8 mouse cellular contexts compared by ENCODE assay signal in the genomic region with DNA sequence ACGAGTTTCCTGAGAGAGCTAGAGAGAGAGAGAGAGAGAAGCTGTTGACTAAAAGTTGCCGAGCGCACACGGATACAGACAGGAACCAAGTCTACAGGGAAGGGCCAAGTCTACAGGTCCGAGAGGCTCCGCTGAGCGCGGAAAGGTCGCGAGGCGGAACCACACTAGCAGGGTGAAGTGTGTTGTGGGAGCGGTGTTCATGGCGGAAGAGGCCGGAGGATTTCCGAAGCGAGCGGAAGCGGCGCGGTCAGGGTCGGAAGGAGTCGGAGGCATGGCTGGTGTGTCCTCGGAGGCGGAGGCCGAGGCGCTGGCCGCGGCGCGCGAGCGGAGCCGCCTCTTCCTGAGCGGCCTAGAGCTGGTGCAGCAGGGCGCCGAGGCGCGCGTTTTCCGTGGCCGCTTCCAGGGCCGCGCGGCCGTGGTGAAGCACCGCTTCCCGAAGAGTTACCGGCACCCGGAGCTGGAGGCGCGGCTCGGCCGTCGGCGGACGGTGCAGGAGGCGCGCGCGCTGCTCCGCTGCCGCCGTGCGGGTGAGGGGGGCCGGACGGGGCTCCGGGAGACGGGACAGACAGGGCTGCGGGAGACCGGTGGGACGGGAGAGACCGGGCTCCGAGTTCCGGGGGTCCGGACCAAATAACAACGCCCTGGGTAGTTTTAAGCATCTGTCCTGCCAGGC. TPM values are rescaled to one million over a fixed set of nuclear protein-coding genes. Genes with fewer than 3 reads are reported as not detected.
DNase-seq lines count a peak whose midpoint lies in the region; ATAC-seq and TF ChIP-seq lines count a peak whose summit lies in the region.
"Not testable (repeated sequence)": the region's sequence is repeated elsewhere in the genome, so short reads cannot be mapped to it uniquely, and the experiment has no call there.

No protein-coding gene starts in this region.

- peak; percentile 90 for ATAC-seq in embryonic facial prominence, embryonic 15.5 days (ENCODE audit: insufficient number of reproducible peaks, low FRiP score, low TSS enrichment, low read depth)
- ATAC-seq in kidney, embryonic 14.5 days (ENCODE audit: low FRiP score, low TSS enrichment): peak; percentile 93
- ATAC-seq in monocyte, adult 5-6 weeks (replicated peaks; ENCODE audit: insufficient number of reproducible peaks, low FRiP score, low TSS enrichment, poor library complexity, severe bottlenecking): peak; percentile 98

- TF ChIP-seq CTCF in bone marrow, adult 2 months (IDR thresholded peaks at IDR 0.05; ENCODE audit: control insufficient read depth, insufficient read depth, low read length): 0 out of 2 replicates have a peak, but pooled peaks have one; percentile 4
- TF ChIP-seq CTCF in liver, adult 2 months (IDR thresholded peaks at IDR 0.05; ENCODE audit: low read depth, low read length): not testable (repeated sequence)

- H3K9ac ChIP-seq in embryonic facial prominence, embryonic 15.5 days: peak overlapping the region; percentile 78
- peak overlapping the region; percentile 85 for H3K9ac ChIP-seq in kidney, embryonic 14.5 days (ENCODE audit: low read depth, low read length)
- peak overlapping the region; percentile 81 for H3K9ac ChIP-seq in liver, adult 2 months (ENCODE audit: low read depth, low read length)

- H3K4me3 ChIP-seq in bone marrow, adult 2 months (replicated peaks; ENCODE audit: control insufficient read depth, low read depth, low read length): peak overlapping the region; percentile 64
- H3K4me3 ChIP-seq in embryonic facial prominence, embryonic 15.5 days (replicated peaks): peak overlapping the region; percentile 78
- peak overlapping the region; percentile 79 for H3K4me3 ChIP-seq in kidney, embryonic 14.5 days (ENCODE audit: low read length)
- peak overlapping the region; percentile 73 for H3K4me3 ChIP-seq in liver, adult 2 months (ENCODE audit: insufficient read depth, low read depth, low read length)

- peaks cover 28% of the 10 kb centered on the region for H3K36me3 ChIP-seq in embryonic facial prominence, embryonic 15.5 days
- peaks cover 27% of the 10 kb centered on the region for H3K36me3 ChIP-seq in kidney, embryonic 14.5 days (ENCODE audit: control insufficient read depth, insufficient read depth, low read length)
- H3K36me3 ChIP-seq in liver, adult 2 months (ENCODE audit: control insufficient read depth, insufficient read depth, low read length): not testable (repeated sequence)

- WGBS in bone marrow, adult 2 months: under 1% methylated on average over 76 of the region's 76 CpGs
- under 1% methylated on average over 75 of the region's 76 CpGs for WGBS in embryonic facial prominence, embryonic 15.5 days
- WGBS in kidney, embryonic 14.5 days: under 1% methylated on average over 70 of the region's 76 CpGs
- WGBS in liver, adult 2 months: 0% methylated on average over 66 of the region's 76 CpGs

- not testable (repeated sequence) for H3K9me3 ChIP-seq in embryonic facial prominence, embryonic 15.5 days (replicated peaks); kidney, embryonic 14.5 days (ENCODE audit: control insufficient read depth, low read length)

- peak overlapping the region; percentile 61 for H3K4me2 ChIP-seq in embryonic facial prominence, embryonic 15.5 days (replicated peaks)
- H3K4me2 ChIP-seq in kidney, embryonic 14.5 days (replicated peaks; ENCODE audit: low read depth, low read length): peak overlapping the region; percentile 54

- not testable (repeated sequence) for H3K27me3 ChIP-seq in embryonic facial prominence, embryonic 15.5 days; kidney, embryonic 14.5 days (ENCODE audit: control insufficient read depth, insufficient read depth, low read length); liver, adult 2 months (ENCODE audit: control insufficient read depth, insufficient read depth, low read length)

- not testable (repeated sequence) for H3K79me2 ChIP-seq in liver, adult 2 months (ENCODE audit: control insufficient read depth, insufficient read depth, low read length)

- DNase-seq in 416B (ENCODE audit: low read depth): peak; percentile 87
- DNase-seq in heart, adult 9 months (ENCODE audit: low spot score in 2 of 2): peak; percentile 69 to 85
- peak; percentile 75 for DNase-seq in liver, adult 2 months (ENCODE audit: extremely low read depth, low read depth, low spot score)
- peak; percentile 87 to 93 for DNase-seq in spleen, postnatal 4 days (ENCODE audit: low spot score in 2 of 2)

- H3K4me1 ChIP-seq in bone marrow, adult 2 months (ENCODE audit: control insufficient read depth, insufficient read depth, low read length); kidney, embryonic 14.5 days (ENCODE audit: control insufficient read depth, insufficient read depth, low read length); liver, adult 2 months (ENCODE audit: control insufficient read depth, insufficient read depth, low read length): not testable (repeated sequence)
- peaks cover 15% of the 10 kb centered on the region for H3K4me1 ChIP-seq in embryonic facial prominence, embryonic 15.5 days

- peak; percentile 79; the same call in 1 of the 2 replicates for TF ChIP-seq POLR2A in bone marrow, adult 2 months (IDR thresholded peaks at IDR 0.05; ENCODE audit: borderline replicate concordance, control insufficient read depth, low read depth, low read length)
- TF ChIP-seq POLR2A in liver, adult 2 months (IDR thresholded peaks at IDR 0.05; ENCODE audit: extremely low read depth, insufficient read depth, low read length): peak; percentile 44; the same call in 1 of the 2 replicates

- peak overlapping the region; percentile 66 for H3K27ac ChIP-seq in bone marrow, adult 2 months (ENCODE audit: control insufficient read depth, insufficient read depth, low read depth, low read length, poor library complexity)
- peak overlapping the region; percentile 76 for H3K27ac ChIP-seq in embryonic facial prominence, embryonic 15.5 days (replicated peaks)
- H3K27ac ChIP-seq in kidney, embryonic 14.5 days (ENCODE audit: low read depth, low read length): peak overlapping the region; percentile 67; the same call in 1 of the 2 replicates
- H3K27ac ChIP-seq in liver, adult 2 months (replicated peaks; ENCODE audit: insufficient read depth, low read depth, low read length): not testable (repeated sequence)

RNA-seq across cellular contexts. Expression of a gene that starts 1.3 kb away (rescaled TPM):
- polyA plus RNA-seq in bone marrow, adult 2 months (2011; ENCODE audit: insufficient read depth, insufficient read length, low replicate concordance, missing spikeins): 2.6 and 6.6 TPM in 2 replicates
- polyA plus RNA-seq in embryonic facial prominence, embryonic 15.5 days (2015; fragmentation: Nextera tagmentation; extraction: Ambion mirVana): 7.2 and 8.3 TPM in 2 replicates
- 9.1 and 10.1 TPM in 2 replicates for polyA plus RNA-seq in kidney, embryonic 14.5 days (2014; fragmentation: Nextera tagmentation; extraction: Ambion mirVana)
- total RNA-seq in liver, adult 2 months (2014; rRNA removed): 1.5 and 1.8 TPM in 2 replicates
- 3.0 and 3.1 TPM in 2 replicates for polyA plus RNA-seq in liver, adult 2 months (2012; rRNA removed)
- 1.6 to 13.4 TPM (median 3.3 TPM) in 3 replicates for total RNA-seq in monocyte, adult 5-6 weeks (2017)

RNA-seq across cellular contexts. Expression of a gene that starts 11.7 kb away (rescaled TPM):
- 5.4 and 18.3 TPM in 2 replicates for polyA plus RNA-seq in bone marrow, adult 2 months (2011; ENCODE audit: insufficient read depth, insufficient read length, low replicate concordance, missing spikeins)
- 4.5 TPM in 2 replicates for polyA plus RNA-seq in embryonic facial prominence, embryonic 15.5 days (2015; fragmentation: Nextera tagmentation; extraction: Ambion mirVana)
- polyA plus RNA-seq in kidney, embryonic 14.5 days (2014; fragmentation: Nextera tagmentation; extraction: Ambion mirVana): 2.8 and 5.6 TPM in 2 replicates
- total RNA-seq in liver, adult 2 months (2014; rRNA removed): 18.3 and 26.0 TPM in 2 replicates
- 13.5 and 15.8 TPM in 2 replicates for polyA plus RNA-seq in liver, adult 2 months (2012; rRNA removed)
- total RNA-seq in monocyte, adult 5-6 weeks (2017): 17.1 to 25.1 TPM (median 24.6 TPM) in 3 replicates
